Mouse (Mus musculus) liver, postnatal 0 days (tissue): ENCODE results near the gene Rplp0. TPM values are rescaled to one million over a fixed set of nuclear protein-coding genes. Genes with fewer than 3 reads are reported as not detected.
"Not testable (repeated sequence)": the region's sequence is repeated elsewhere in the genome, so short reads cannot be mapped to it uniquely, and the experiment has no call there.

Experiments
- ATAC-seq: fragments of 200-750 bp; cut with Nextera tagmentation; 2 replicates; pipeline ENCODE4 v1.8.0; 2017; ENCODE audit warnings: mild to moderate bottlenecking, moderate library complexity
- DNase-seq: peaks from one replicate; pipeline ENCODE4 v3.0.0-alpha.2; 2016
- H3K27ac ChIP-seq: fragments of 300-500 bp; sonication (generic); 2 replicates; pipeline ENCODE4 v1.5.1; 2014; ENCODE audit warnings: antibody characterized with exemption, moderate library complexity, mild to moderate bottlenecking, low read depth
- H3K27me3 ChIP-seq: fragments of 300-500 bp; sonication (generic); 2 replicates; pipeline ENCODE4 v1.6.1; 2014; ENCODE audit warnings: low read length, control low read depth, mixed read lengths; ENCODE audit not compliant: insufficient read depth
- H3K36me3 ChIP-seq: fragments of 300-500 bp; sonication (generic); replicated peaks from 2 replicates; pipeline ENCODE4 v1.6.1; 2014; ENCODE audit warnings: mild to moderate bottlenecking, control low read depth, low read length, moderate library complexity, mixed read lengths; ENCODE audit not compliant: insufficient read depth
- H3K4me1 ChIP-seq: fragments of 300-500 bp; sonication (generic); 2 replicates; pipeline ENCODE4 v1.6.1; 2014; ENCODE audit warnings: antibody characterized with exemption, mild to moderate bottlenecking, control low read depth; ENCODE audit not compliant: insufficient read depth
- H3K4me2 ChIP-seq: fragments of 300-500 bp; sonication (generic); 2 replicates; pipeline ENCODE4 v1.6.1; 2014; ENCODE audit warnings: low read depth, mild to moderate bottlenecking, low read length, moderate library complexity, mixed read lengths
- H3K4me3 ChIP-seq: fragments of 300-500 bp; sonication (generic); 2 replicates; pipeline ENCODE4 v1.5.1; 2014; ENCODE audit warnings: low read depth, low read length
- H3K9ac ChIP-seq: fragments of 300-500 bp; sonication (generic); replicated peaks from 2 replicates; pipeline ENCODE4 v1.6.1; 2014; ENCODE audit warnings: mild to moderate bottlenecking, moderate library complexity
- H3K9me3 ChIP-seq: fragments of 300-500 bp; sonication (generic); 2 replicates; pipeline ENCODE4 v1.6.1; 2016; ENCODE audit warnings: mild to moderate bottlenecking, control low read depth, low read length, mixed read lengths
- CTCF ChIP-seq: sonication (generic); IDR thresholded peaks from 2 replicates; pipeline ENCODE4 v1.5.1; 2016; ENCODE audit warnings: antibody characterized with exemption, low read depth
- EP300 ChIP-seq: IDR thresholded peaks from 2 replicates; pipeline ENCODE4 v1.6.1; 2016; ENCODE audit warnings: antibody characterized with exemption, low read depth, mild to moderate bottlenecking
- WGBS: fragments of 180-500 bp; shearing (Covaris S2); extraction: QIAGEN DNeasy Blood & Tissue Kit; methylation state at CpG from one replicate; pipeline ENCODE4 v1.1.7; 2014; ENCODE audit not compliant: insufficient replicate concordance; 5-methylcytosine and 5-hydroxymethylcytosine counted together
- polyA plus RNA-seq: library from polyadenylated mRNA; unstranded; fragments of >200 nt; fragmentation: Nextera tagmentation; extraction: Ambion mirVana; gene quantifications from 2 replicates; pipeline ENCODE4 v1.2.1, GENCODE M21; 2015

Rplp0 gene
- polyA plus RNA-seq, 1 experiment from 2014 or later = 822 TPM

DNA sequence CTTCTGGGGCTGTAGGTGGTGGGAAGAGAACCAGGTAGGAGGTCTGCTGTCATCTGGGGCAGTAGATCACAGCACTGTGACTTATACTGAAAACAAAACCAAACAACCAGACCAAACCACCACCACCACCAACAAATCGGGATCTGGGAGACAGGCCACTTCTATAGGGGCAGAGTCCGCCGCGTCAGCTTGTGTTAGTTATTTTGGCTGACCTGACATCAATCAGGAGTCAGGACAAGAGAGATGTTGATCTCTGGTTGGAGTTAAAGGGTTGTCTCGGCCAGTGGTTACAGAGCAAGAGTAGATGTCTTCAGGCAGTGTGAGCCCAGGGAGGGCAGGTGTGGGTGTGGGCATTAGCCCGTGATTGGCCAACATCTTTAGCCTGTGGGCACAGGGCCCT lies 44.9 kb upstream of the Rplp0 start:
- peak; percentile 72 for ATAC-seq
- H3K9ac ChIP-seq = peak overlapping the region; percentile 62; the same call in 1 of the 2 replicates

DNA sequence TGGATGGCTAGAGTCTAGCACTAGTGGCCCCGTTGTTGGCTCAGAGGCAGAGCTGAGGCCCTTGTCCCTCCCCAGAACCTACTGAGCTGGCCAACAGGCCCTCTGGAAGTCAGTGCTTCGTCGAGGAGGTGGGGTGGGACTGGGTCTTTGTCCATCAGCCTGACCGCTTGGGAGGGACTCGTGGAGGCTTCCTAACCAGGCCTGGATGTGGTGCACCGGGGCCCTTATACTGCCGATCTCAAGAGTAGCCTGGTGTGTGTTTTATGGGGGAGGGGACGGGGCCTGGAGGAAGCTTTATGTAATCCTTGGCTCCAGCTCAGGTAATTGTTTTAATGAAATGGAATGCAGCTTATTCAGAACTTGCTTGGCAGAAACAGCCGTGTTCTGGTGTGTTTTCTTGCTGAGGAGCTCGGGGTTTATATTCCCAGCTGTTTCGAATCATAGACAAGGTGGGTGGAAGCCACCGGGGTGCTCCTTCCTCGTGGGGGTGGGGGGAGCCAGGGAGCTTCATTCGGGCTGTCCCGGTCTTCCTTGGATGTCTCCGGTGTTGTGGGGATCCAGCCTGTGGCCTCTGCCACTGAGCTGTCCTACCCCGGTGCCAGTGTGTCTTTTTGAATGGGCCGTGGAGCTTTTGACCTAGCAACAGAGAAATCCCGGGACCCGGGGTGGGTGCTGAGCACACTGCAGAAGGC lies 44.2 kb upstream of the Rplp0 start:
- Histone ChIP-seq H3K27me3 (no peaks in the 10 kb centered on the region), H3K36me3 (peaks cover 9% of the 10 kb centered on the region; the same call in 1 of the 2 replicates), H3K4me3 (no peak overlapping the region), H3K4me1 (peaks cover 45% of the 10 kb centered on the region), H3K4me2 (peak overlapping the region; percentile 63), H3K27ac (peak overlapping the region; percentile 95), H3K9me3 (no peaks in the 10 kb centered on the region), H3K9ac (peak overlapping the region; percentile 62)
- no peak for TF ChIP-seq EP300
- no peak for TF ChIP-seq CTCF
- ATAC-seq = peak; percentile 24
- peak; percentile 31 for DNase-seq
- 42% methylated on average over 20 of the region's 20 CpGs for WGBS

More for the DNA sequence above, 44.9 kb upstream of the Rplp0 start:
- no peak for TF ChIP-seq CTCF
- TF ChIP-seq EP300 = no peak
- H3K9me3 ChIP-seq = no peaks in the 10 kb centered on the region
- no peaks in the 10 kb centered on the region for H3K27me3 ChIP-seq
- H3K4me1 ChIP-seq = peaks cover 48% of the 10 kb centered on the region
- DNase-seq = peak; percentile 38
- peak overlapping the region; percentile 63 for H3K4me2 ChIP-seq
- 53% methylated on average over 6 of the region's 6 CpGs for WGBS
- H3K36me3 ChIP-seq = peaks cover 9% of the 10 kb centered on the region; the same call in 1 of the 2 replicates
- H3K27ac ChIP-seq = peak overlapping the region; percentile 95
- H3K4me3 ChIP-seq = no peak overlapping the region

DNA sequence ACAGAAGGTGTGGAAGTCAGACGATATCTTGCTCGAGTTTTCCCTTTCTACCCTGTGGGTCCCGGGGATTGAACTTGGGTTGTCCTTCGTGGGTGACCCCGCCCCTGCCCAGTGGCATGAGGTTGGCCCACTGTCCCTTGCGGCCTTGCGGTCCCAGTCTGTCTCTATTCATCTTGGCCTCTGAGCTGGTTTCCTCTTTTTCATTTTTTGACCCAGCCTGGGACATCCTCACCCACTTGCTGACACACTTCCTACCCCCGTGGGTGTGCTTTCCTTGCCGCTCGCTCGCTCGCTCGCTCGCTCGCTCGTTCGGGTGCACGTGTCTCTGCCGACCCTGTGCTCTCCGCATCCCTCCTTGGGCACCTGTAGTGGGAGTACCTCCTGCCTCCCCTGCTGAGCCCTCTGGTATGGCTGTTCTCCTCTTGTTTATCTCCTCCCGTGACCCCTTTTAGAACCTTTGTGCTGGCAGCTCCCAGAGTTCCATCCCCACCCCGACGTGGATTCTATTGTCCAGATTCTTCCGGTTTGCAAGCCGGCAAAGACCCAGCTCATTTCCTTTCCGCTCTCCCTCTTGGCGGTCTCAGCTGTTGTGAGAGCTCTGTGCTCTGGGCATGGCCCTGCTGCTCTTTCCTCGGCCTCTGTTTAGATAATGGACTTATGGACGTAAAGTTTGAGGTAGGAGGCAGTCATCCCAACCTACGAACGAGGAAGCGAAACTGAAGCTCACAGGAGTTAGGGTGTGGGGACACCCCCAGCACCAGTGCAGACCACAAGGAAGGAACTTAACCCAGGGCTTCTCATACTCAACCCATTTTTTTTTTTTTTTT lies 43.0 kb upstream of the Rplp0 start:
- peak; percentile 36 for ATAC-seq
- Histone ChIP-seq H3K36me3 (peaks cover 9% of the 10 kb centered on the region; the same call in 1 of the 2 replicates), H3K4me2 (peak overlapping the region; percentile 63), H3K9ac (peak overlapping the region; percentile 44), H3K27ac (peak overlapping the region; percentile 95), H3K27me3 (no peaks in the 10 kb centered on the region), H3K4me3 (peak overlapping the region; percentile 34), H3K9me3 (no peaks in the 10 kb centered on the region), H3K4me1 (peaks cover 51% of the 10 kb centered on the region)
- DNase-seq = peak; percentile 62
- 23% methylated on average over 32 of the region's 32 CpGs for WGBS
- TF ChIP-seq EP300 (no peak), CTCF (no peak)

DNA sequence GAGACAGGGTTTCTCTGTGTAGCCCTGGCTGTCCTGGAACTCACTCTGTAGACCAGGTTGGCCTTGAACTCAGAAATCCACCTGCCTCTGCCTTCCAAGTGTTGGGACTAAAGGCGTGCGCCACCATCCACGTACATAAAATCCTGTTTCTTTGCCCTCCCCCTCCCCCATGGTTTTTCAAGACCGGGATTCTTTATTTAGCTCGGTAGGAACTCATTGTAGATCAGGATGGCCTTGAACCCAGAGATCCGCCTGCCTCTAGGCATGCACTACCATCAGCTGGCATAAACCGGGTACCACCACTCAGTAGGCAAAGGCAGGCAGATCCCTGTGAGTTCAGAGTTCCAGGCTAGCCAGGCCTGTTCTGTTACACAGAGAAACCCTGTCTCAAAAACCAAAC lies 42.4 kb upstream of the Rplp0 start:
- TF ChIP-seq EP300 (no peak), CTCF (no peak)
- H3K36me3 ChIP-seq = peaks cover 9% of the 10 kb centered on the region; the same call in 1 of the 2 replicates
- peak overlapping the region; percentile 95 for H3K27ac ChIP-seq
- H3K4me2 ChIP-seq = peak overlapping the region; percentile 63
- no peak overlapping the region for H3K4me3 ChIP-seq
- no peaks in the 10 kb centered on the region for H3K27me3 ChIP-seq
- 52% methylated on average over 7 of the region's 7 CpGs for whole genome bisulfite sequencing
- H3K9ac ChIP-seq = no peak overlapping the region
- ATAC-seq (no peak), DNase-seq (no peak)
- peaks cover 52% of the 10 kb centered on the region for H3K4me1 ChIP-seq
- no peaks in the 10 kb centered on the region for H3K9me3 ChIP-seq

DNA sequence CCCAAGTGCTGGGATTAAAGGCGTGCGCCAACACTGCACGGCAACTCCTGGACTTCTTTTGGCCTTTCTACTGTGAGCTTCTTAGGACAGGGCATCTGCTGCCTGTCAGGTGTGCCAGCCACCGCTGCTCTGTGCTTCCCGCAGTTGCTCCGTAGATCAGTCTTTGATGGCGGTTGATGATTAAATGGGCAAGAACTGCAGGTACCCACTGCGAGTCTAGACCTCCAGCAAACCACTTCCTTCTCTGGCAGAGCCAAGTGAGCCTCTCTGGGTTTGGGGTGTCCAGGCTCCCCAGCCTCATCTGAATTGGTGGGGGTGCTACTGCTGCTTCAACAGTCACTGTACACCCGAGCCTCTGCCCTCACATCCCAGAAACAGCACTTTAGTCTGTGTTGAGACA lies 41.8 kb upstream of the Rplp0 start:
- TF ChIP-seq CTCF (no peak), EP300 (no peak)
- DNase-seq = no peak
- peak overlapping the region; percentile 95; the same call in 1 of the 2 replicates for H3K27ac ChIP-seq
- no peaks in the 10 kb centered on the region for H3K9me3 ChIP-seq
- H3K9ac ChIP-seq = no peak overlapping the region
- H3K36me3 ChIP-seq = peaks cover 9% of the 10 kb centered on the region; the same call in 1 of the 2 replicates
- H3K27me3 ChIP-seq = no peaks in the 10 kb centered on the region
- H3K4me3 ChIP-seq = no peak overlapping the region
- ATAC-seq = no peak
- 73% methylated on average over 9 of the region's 9 CpGs for WGBS
- H3K4me1 ChIP-seq = peaks cover 57% of the 10 kb centered on the region
- no peak overlapping the region for H3K4me2 ChIP-seq

DNA sequence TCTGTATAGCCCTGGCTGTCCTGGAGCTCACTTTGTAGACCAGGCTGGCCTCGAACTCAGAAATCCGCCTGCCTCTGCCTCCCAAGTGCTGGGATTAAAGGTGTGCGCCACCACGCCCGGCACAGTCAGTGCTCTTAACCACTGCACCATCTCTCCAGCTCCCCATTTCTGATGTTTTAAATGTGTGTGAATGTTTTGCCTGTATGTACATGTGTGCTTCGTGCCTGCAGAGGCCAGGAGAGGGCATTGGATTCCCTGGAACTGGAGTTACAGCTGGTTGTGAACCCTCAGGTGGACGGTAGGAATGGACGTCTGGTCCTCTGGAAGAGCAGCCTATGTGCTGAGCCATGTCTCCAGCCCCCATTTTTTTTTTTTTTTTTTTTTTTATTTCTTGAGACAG lies 41.1 kb upstream of the Rplp0 start:
- H3K4me1 ChIP-seq = peaks cover 64% of the 10 kb centered on the region

More for the DNA sequence above, 41.1 kb upstream of the Rplp0 start:
- H3K27me3 ChIP-seq, ATAC-seq, H3K27ac ChIP-seq, H3K4me2 ChIP-seq, H3K9me3 ChIP-seq, H3K4me3 ChIP-seq, DNase-seq, H3K9ac ChIP-seq, H3K36me3 ChIP-seq: not testable (repeated sequence)
- 89% methylated on average over 7 of the region's 8 CpGs for WGBS
